Comparison of ENCODE assay signal across 19 mouse cellular contexts in genomic region chr11:96455111-96455510, GRCm38 (mm10). TPM values are rescaled to one million over a fixed set of nuclear protein-coding genes. Genes with fewer than 3 reads are reported as not detected.
DNase-seq lines count a peak whose midpoint lies in the region; ATAC-seq and TF ChIP-seq lines count a peak whose summit lies in the region.
"Had no signal": no experiment of that assay in that cellular context is flagged by ENCODE, and none has a peak within 500 bp of the region (broad histone marks: within the 10 kb centered on the region; RNA-seq: fewer than 3 reads in every experiment).

No protein-coding gene starts in this region.

- H3K27me3 ChIP-seq in midbrain, embryonic 12.5 days: no peaks in the 10 kb centered on the region
- H3K27me3 ChIP-seq in midbrain, embryonic 15.5 days (replicated peaks): no peaks in the 10 kb centered on the region
- peaks cover 7 to 21% of the 10 kb centered on the region in 2 experiments for H3K27me3 ChIP-seq in MEL (ENCODE audit: control insufficient read depth in 1 of 2, insufficient read depth in 2 of 2, low read length in 2 of 2)
- H3K27me3 ChIP-seq: embryonic facial prominence, embryonic 12.5 days; kidney, embryonic 15.5 days had no signal

- H3K27ac ChIP-seq in midbrain, embryonic 12.5 days (replicated peaks): peak overlapping the region; percentile 78; the same call in 1 of the 2 replicates
- H3K27ac ChIP-seq in midbrain, embryonic 15.5 days: no peak overlapping the region
- no peak overlapping the region for H3K27ac ChIP-seq in MEL (ENCODE audit: control insufficient read depth, low read depth, low read length)
- H3K27ac ChIP-seq: embryonic facial prominence, embryonic 12.5 days; forebrain, embryonic 10.5 days; gastrocnemius, adult 2 months; heart, embryonic 10.5 days; kidney, embryonic 15.5 days; liver, embryonic 12.5 days had no signal

- H3K4me2 ChIP-seq in midbrain, embryonic 12.5 days (replicated peaks): no peak overlapping the region
- H3K4me2 ChIP-seq in midbrain, embryonic 15.5 days: no peak overlapping the region
- H3K4me2 ChIP-seq: embryonic facial prominence, embryonic 12.5 days; kidney, embryonic 15.5 days; liver, embryonic 12.5 days had no signal

- no peak overlapping the region for H3K9ac ChIP-seq in midbrain, embryonic 12.5 days (replicated peaks)
- no peak overlapping the region for H3K9ac ChIP-seq in midbrain, embryonic 15.5 days
- H3K9ac ChIP-seq in MEL (ENCODE audit: control insufficient read depth, low read depth, low read length, poor library complexity, severe bottlenecking): no peak overlapping the region
- H3K9ac ChIP-seq: embryonic facial prominence, embryonic 12.5 days; kidney, embryonic 15.5 days; liver, embryonic 12.5 days had no signal

- H3K4me1 ChIP-seq in midbrain, embryonic 12.5 days: peaks cover 24% of the 10 kb centered on the region
- H3K4me1 ChIP-seq in midbrain, embryonic 15.5 days: peaks cover 33% of the 10 kb centered on the region
- peaks cover 0 to 7% of the 10 kb centered on the region in 2 experiments; a peak in 1 of 4 replicates for H3K4me1 ChIP-seq in MEL (ENCODE audit: control insufficient read depth in 1 of 2, insufficient read depth in 2 of 2, low read length in 2 of 2)
- H3K4me1 ChIP-seq: liver, embryonic 12.5 days had no signal

- no peak overlapping the region for H3K4me3 ChIP-seq in midbrain, embryonic 12.5 days
- no peak overlapping the region for H3K4me3 ChIP-seq in midbrain, embryonic 15.5 days
- no peak overlapping the region for H3K4me3 ChIP-seq in MEL (ENCODE audit: control insufficient read depth in 1 of 2, insufficient read depth in 1 of 2, low read depth in 2 of 2, low read length in 2 of 2)
- H3K4me3 ChIP-seq: embryonic facial prominence, embryonic 12.5 days; forebrain, embryonic 10.5 days; gastrocnemius, adult 2 months; heart, embryonic 10.5 days; kidney, embryonic 15.5 days; liver, embryonic 12.5 days; myocyte had no signal

- ATAC-seq in midbrain, embryonic 12.5 days (ENCODE audit: low FRiP score, low read depth): no peak
- ATAC-seq in midbrain, embryonic 15.5 days (replicated peaks): no peak
- ATAC-seq in megakaryocyte progenitor cell, adult 5-6 weeks (replicated peaks; ENCODE audit: poor library complexity): peak; percentile 80
- no peak for ATAC-seq in megakaryocyte-erythroid progenitor cell, adult 5-6 weeks (replicated peaks; ENCODE audit: low FRiP score, low TSS enrichment, poor library complexity, severe bottlenecking)
- ATAC-seq: liver, embryonic 12.5 days had no signal

- no peaks in the 10 kb centered on the region for H3K9me3 ChIP-seq in midbrain, embryonic 12.5 days
- no peaks in the 10 kb centered on the region for H3K9me3 ChIP-seq in midbrain, embryonic 15.5 days
- H3K9me3 ChIP-seq in MEL (replicated peaks; ENCODE audit: insufficient read depth, low read length): no peaks in the 10 kb centered on the region
- H3K9me3 ChIP-seq: embryonic facial prominence, embryonic 12.5 days; forebrain, embryonic 10.5 days; heart, embryonic 10.5 days; kidney, embryonic 15.5 days; liver, embryonic 12.5 days had no signal

- DNase-seq in MEL (ENCODE audit: low read depth, low spot score): peak; percentile 28
- DNase-seq in thymus, postnatal 25 days: peak; percentile 63
- DNase-seq in kidney, postnatal 10 days: no peak
- no peak for DNase-seq in urinary bladder, postnatal 4 days (ENCODE audit: low spot score in 2 of 2)
- DNase-seq: cerebellum, adult 9-11 months; gastrocnemius, adult 2 months; heart, postnatal 4 days; layer of hippocampus, adult 9-11 months; lung, postnatal 10 days had no signal

- TF ChIP-seq CTCF in MEL (IDR thresholded peaks at IDR 0.05 in 2 of 3, conservative IDR thresholded peaks at IDR 0.05 in 1 of 3; ENCODE audit: control insufficient read depth in 1 of 3, insufficient read depth in 1 of 3, low read depth in 2 of 3, low read length in 3 of 3, poor library complexity in 1 of 3, severe bottlenecking in 1 of 3): no peak

- no peak for TF ChIP-seq RAD21 in MEL (IDR thresholded peaks at IDR 0.05; ENCODE audit: low read depth, low read length)

- no peaks in the 10 kb centered on the region for H3K79me2 ChIP-seq in MEL (ENCODE audit: control insufficient read depth, insufficient read depth, low read length, poor library complexity)

- H3K36me3 ChIP-seq in midbrain, embryonic 12.5 days: no peaks in the 10 kb centered on the region
- no peaks in the 10 kb centered on the region for H3K36me3 ChIP-seq in midbrain, embryonic 15.5 days (replicated peaks)
- H3K36me3 ChIP-seq in MEL (ENCODE audit: control insufficient read depth in 1 of 2, insufficient read depth in 2 of 2, low read length in 2 of 2): no peaks in the 10 kb centered on the region
- H3K36me3 ChIP-seq: embryonic facial prominence, embryonic 12.5 days; forebrain, embryonic 10.5 days; heart, embryonic 10.5 days; kidney, embryonic 15.5 days; liver, embryonic 12.5 days had no signal

- WGBS in midbrain, embryonic 12.5 days: 90% methylated on average over 5 of the region's 5 CpGs
- 85% methylated on average over 5 of the region's 5 CpGs for WGBS in midbrain, embryonic 15.5 days

- no peak for TF ChIP-seq POLR2A in MEL (IDR thresholded peaks at IDR 0.05; ENCODE audit: control insufficient read depth in 1 of 2, insufficient read depth in 1 of 2, low read depth in 1 of 2, low read length in 2 of 2, poor library complexity in 1 of 2)

- TF ChIP-seq EP300 in MEL (IDR thresholded peaks at IDR 0.05; ENCODE audit: low read depth in 1 of 2, low read length in 2 of 2): peak in 1 of 2 experiments; percentile 29; a peak in 1 of 4 replicates

TF ChIP-seq in MEL, 35 proteins besides CTCF, POLR2A, EP300 and RAD21:
- peak; percentile 75 for TF ChIP-seq RCOR1 (IDR thresholded peaks at IDR 0.05; ENCODE audit: low read depth, low read length)
- TF ChIP-seq USF1 (IDR thresholded peaks at IDR 0.05; ENCODE audit: low read depth, low read length): no peak
- TF ChIP-seq GATA1 (IDR thresholded peaks at IDR 0.05; ENCODE audit: low read depth, low read length): 0 out of 2 replicates have a peak, but pooled peaks have one; percentile 20

RNA-seq across cellular contexts. Expression of gene Skap1, which starts 9.3 kb away (rescaled TPM):
- 1.7 and 2.0 TPM in 2 replicates for polyA plus RNA-seq in midbrain, embryonic 12.5 days (2016; fragmentation: Nextera tagmentation; extraction: Ambion mirVana)
- polyA plus RNA-seq in midbrain, embryonic 15.5 days (2015; fragmentation: Nextera tagmentation; extraction: Ambion mirVana): 3.0 and 3.8 TPM in 2 replicates
- not detected in 2 replicates for total RNA-seq in MEL (2012; rRNA removed)
- polyA plus RNA-seq in MEL (2012; ENCODE audit: insufficient read depth in 1 of 2, insufficient read length in 2 of 2, low read depth in 1 of 2, low replicate concordance in 2 of 2, missing spikeins in 1 of 2): not detected
- 0.32 TPM in 1 of 2 replicates, not detected in the other for total RNA-seq in megakaryocyte progenitor cell, adult 5-6 weeks (2015)
- total RNA-seq in megakaryocyte progenitor cell, adult 5-6 weeks (2017): 0.46 TPM in 1 of 2 replicates, not detected in the other
- 2.7 and 11.3 TPM in 2 replicates for total RNA-seq in megakaryocyte-erythroid progenitor cell, adult 5-6 weeks (2014; fragmentation: Nextera tagmentation)
- 3.7 TPM in 1 of 2 replicates, not detected in the other for total RNA-seq in megakaryocyte-erythroid progenitor cell, adult 5-6 weeks (2017)
- total RNA-seq: gastrocnemius, adult 2 months had no signal

Comparison
In these comparisons a context has a peak if more than half of its experiments do, and no peak if none do; other contexts are left out.
1. DNase-seq: peak in MEL (single experiment) and thymus, postnatal 25 days (single experiment); none in kidney, postnatal 10 days (single experiment) and urinary bladder, postnatal 4 days (0 of 2).